Mouse (Mus musculus) neural tube, embryonic 12.5 days (tissue): ENCODE results near the gene Olfr799. TPM values are rescaled to one million over a fixed set of nuclear protein-coding genes. Genes with fewer than 3 reads are reported as not detected.

Experiments used
- ATAC-seq: fragments of 200-750 bp; cut with Nextera tagmentation; 2 replicates; pipeline ENCODE4 v1.8.0; 2017; ENCODE audit warnings: low read depth, mild to moderate bottlenecking, moderate TSS enrichment, moderate library complexity; ENCODE audit not compliant: low FRiP score
- H3K27ac ChIP-seq: fragments of 300-500 bp; sonication (generic); 2 replicates; pipeline ENCODE4 v1.5.1; 2016
- H3K27me3 ChIP-seq: fragments of 300-500 bp; sonication (generic); replicated peaks from 2 replicates; pipeline ENCODE4 v1.6.1; 2016; ENCODE audit warnings: mild to moderate bottlenecking
- H3K36me3 ChIP-seq: fragments of 300-500 bp; sonication (generic); 2 replicates; pipeline ENCODE4 v1.6.1; 2016; ENCODE audit warnings: mild to moderate bottlenecking
- H3K4me1 ChIP-seq: fragments of 300-500 bp; sonication (generic); 2 replicates; pipeline ENCODE4 v1.6.1; 2016
- H3K4me2 ChIP-seq: fragments of 300-500 bp; sonication (generic); replicated peaks from 2 replicates; pipeline ENCODE4 v1.6.1; 2016; ENCODE audit warnings: mild to moderate bottlenecking
- H3K4me3 ChIP-seq: fragments of 300-500 bp; sonication (generic); 2 replicates; pipeline ENCODE4 v1.5.1; 2016
- H3K9ac ChIP-seq: fragments of 300-500 bp; sonication (generic); 2 replicates; pipeline ENCODE4 v1.6.1; 2016; ENCODE audit warnings: mild to moderate bottlenecking
- H3K9me3 ChIP-seq: fragments of 300-500 bp; sonication (generic); 2 replicates; pipeline ENCODE4 v1.6.1; 2016; ENCODE audit warnings: mild to moderate bottlenecking
- WGBS: fragments of 180-500 bp; shearing (Covaris S2); methylation state at CpG from one replicate; pipeline ENCODE4 v1.1.7; 2016; 5-methylcytosine and 5-hydroxymethylcytosine counted together
- polyA plus RNA-seq: library from polyadenylated mRNA; unstranded; fragments of >200 nt; fragmentation: Nextera tagmentation; extraction: Ambion mirVana; gene quantifications from 2 replicates; pipeline ENCODE4 v1.2.1, GENCODE M21; 2016

Olfr799 gene
- polyA plus RNA-seq = not detected in 2 replicates

DNA sequence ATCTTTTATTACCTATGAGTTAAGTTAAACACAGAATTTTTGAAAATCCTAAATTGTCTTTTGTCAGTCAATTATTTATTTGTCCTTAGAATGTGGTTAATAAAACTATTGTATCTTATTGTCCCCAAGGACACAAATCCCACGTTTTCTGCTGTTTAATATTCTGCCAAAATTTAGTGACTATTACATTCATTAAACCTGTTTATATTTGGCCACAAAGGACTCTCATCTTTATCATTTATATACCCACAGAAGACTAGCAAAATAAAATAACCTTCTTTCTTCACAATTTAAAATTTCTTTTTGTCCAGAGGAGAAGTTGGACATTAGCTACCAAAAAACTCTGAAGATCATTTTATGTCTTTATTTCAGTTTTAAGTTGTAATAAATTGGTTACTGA is at the start of gene Olfr799:
TSS of gene Olfr799 (plus strand) at position 301 of the 400 bp plus-strand sequence.
- no peak for ATAC-seq
- H3K9ac ChIP-seq = no peak within 1 kb of the TSS
- 34% methylated on average over 1 of the region's 1 CpGs for WGBS

DNA sequence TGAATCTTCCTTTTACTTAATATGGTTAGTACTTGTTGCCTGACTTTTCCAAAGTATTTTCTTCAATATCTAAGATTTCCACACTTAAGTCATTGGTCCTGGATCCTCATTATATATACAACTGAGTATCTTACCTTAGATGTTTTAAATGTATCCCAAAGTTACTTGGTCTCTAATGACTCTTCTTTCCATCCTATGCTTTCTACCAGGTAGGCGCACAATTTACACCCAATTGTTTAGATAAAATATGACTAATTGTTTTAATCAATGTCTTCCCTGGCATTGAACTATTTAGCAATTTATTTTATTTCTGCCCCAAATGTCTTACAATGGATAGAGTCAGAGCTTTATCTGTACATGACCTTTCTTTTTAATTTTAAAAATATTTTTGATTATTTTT is 24.8 kb upstream of the Olfr799 start, which contains the start of gene Olfr796:
TSS of gene Olfr796 (minus strand) at position 101 of the 400 bp plus-strand sequence.
- H3K27ac ChIP-seq = no peak within 1 kb of the TSS
- no peaks in the 10 kb centered on the region for H3K36me3 ChIP-seq
- H3K9me3 ChIP-seq = no peaks in the 10 kb centered on the region
- H3K4me2 ChIP-seq = no peak within 1 kb of the TSS
- no peak for ATAC-seq
- H3K4me1 ChIP-seq = no peaks in the 10 kb centered on the region
- H3K9ac ChIP-seq = no peak within 1 kb of the TSS
- WGBS = 96% methylated on average over 1 of the region's 1 CpGs
- H3K4me3 ChIP-seq = no peak within 1 kb of the TSS
- no peaks in the 10 kb centered on the region for H3K27me3 ChIP-seq

More for the DNA sequence above, at the start of gene Olfr799:
- Histone ChIP-seq H3K4me3 (no peak within 1 kb of the TSS), H3K36me3 (no peaks in the 10 kb centered on the region), H3K27me3 (no peaks in the 10 kb centered on the region), H3K27ac (no peak within 1 kb of the TSS), H3K4me2 (no peak within 1 kb of the TSS), H3K4me1 (no peaks in the 10 kb centered on the region), H3K9me3 (no peaks in the 10 kb centered on the region)

DNA sequence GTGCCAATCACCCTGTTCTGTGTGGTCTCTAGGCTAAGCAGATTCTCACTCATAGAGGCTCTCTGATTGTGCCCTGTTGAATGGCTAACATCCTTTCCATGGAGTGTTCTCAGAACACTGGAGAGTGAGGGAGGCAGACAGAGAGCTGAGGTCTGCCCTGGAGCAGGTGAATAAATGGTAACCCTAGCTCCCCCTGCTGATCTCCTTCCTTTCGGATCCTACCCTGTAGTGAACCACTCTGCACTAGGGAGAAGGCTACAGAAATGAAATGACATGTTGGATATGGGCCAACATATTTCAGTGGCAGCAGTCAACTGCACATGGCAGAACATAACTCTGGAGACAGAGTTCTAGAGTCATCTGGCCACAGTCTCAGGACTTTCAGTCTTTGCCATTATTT is 15.6 kb upstream of the Olfr799 start:
- H3K9me3 ChIP-seq = no peaks in the 10 kb centered on the region
- H3K27me3 ChIP-seq = no peaks in the 10 kb centered on the region
- H3K4me2 ChIP-seq = no peak overlapping the region
- H3K27ac ChIP-seq = no peak overlapping the region
- ATAC-seq = no peak
- H3K36me3 ChIP-seq = no peaks in the 10 kb centered on the region
- no peak overlapping the region for H3K4me3 ChIP-seq
- WGBS = 39% methylated on average over 1 of the region's 1 CpGs
- H3K9ac ChIP-seq = no peak overlapping the region
- H3K4me1 ChIP-seq = no peaks in the 10 kb centered on the region

DNA sequence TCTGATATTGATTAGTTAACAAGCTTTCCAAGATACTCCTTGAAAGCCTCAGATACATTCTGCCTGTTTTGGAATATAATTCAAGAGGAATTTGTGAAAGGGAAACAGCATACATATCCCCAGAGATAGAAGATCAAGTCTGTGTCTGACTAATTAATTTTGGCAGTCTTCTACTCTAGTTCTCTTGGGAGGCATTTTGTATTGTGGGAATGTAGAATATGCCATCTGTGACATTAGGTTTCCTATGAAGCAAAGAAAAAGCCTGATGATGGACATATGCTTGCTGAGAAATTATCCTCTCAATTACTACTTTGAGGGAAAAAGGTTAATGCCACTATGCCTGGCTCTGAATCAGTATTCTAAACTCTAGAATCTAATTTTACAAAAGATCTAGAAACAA is 14.0 kb upstream of the Olfr799 start:
- Histone ChIP-seq H3K4me2 (no peak overlapping the region), H3K27me3 (no peaks in the 10 kb centered on the region), H3K4me3 (no peak overlapping the region), H3K36me3 (no peaks in the 10 kb centered on the region), H3K4me1 (no peaks in the 10 kb centered on the region), H3K27ac (no peak overlapping the region), H3K9me3 (no peaks in the 10 kb centered on the region), H3K9ac (no peak overlapping the region)
- no peak for ATAC-seq

DNA sequence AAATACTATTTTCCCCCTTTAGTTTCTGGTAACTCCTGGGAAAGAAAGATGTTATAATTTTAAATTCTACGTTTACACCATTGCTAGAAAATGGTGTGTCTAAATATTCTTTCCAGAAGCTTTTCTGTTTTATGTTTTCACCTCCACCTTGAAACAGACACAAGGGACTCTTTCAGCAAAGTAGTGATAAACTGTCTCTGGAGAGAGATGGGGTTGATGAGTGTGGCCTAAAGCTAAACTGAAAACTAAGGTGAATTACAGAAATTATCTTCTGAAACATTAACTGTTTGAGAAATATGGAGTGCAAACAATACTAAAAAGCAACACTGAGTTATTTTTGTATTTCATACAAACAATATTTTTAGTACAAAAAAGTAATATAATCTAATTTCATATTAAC is 9.4 kb upstream of the Olfr799 start, which contains the start of gene Olfr798:
TSS of gene Olfr798 (minus strand) at position 101 of the 400 bp plus-strand sequence.
- WGBS = 90% methylated on average over 1 of the region's 1 CpGs
- Histone ChIP-seq H3K9ac (no peak within 1 kb of the TSS), H3K36me3 (no peaks in the 10 kb centered on the region), H3K4me3 (no peak within 1 kb of the TSS), H3K27me3 (no peaks in the 10 kb centered on the region), H3K27ac (no peak within 1 kb of the TSS), H3K4me2 (no peak within 1 kb of the TSS), H3K4me1 (no peaks in the 10 kb centered on the region), H3K9me3 (no peaks in the 10 kb centered on the region)
- ATAC-seq = no peak

DNA sequence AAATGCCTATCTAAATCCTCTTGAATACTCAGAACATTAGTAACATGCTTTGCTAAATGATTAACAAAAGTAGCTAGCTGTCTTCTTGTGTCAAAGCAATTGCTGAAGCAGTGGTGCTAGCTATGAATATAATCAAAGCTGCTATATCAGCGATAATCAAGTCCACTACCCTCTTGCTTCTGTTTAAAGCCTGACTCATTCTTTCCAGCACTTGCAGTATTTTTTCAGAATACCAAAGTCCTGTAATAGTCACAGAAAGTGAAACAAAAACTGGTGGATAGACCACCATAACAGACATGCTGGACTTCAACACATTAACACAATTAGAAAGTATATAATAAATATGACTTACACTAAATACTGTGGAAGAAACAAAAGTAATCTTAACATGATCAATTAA is 14.5 kb downstream of the Olfr799 start:
- Histone ChIP-seq H3K27me3 (no peaks in the 10 kb centered on the region), H3K4me2 (no peak overlapping the region), H3K4me3 (no peak overlapping the region), H3K9me3 (no peaks in the 10 kb centered on the region), H3K9ac (no peak overlapping the region), H3K27ac (no peak overlapping the region), H3K36me3 (no peaks in the 10 kb centered on the region), H3K4me1 (no peaks in the 10 kb centered on the region)
- WGBS = 85% methylated on average over 1 of the region's 1 CpGs
- no peak for ATAC-seq

DNA sequence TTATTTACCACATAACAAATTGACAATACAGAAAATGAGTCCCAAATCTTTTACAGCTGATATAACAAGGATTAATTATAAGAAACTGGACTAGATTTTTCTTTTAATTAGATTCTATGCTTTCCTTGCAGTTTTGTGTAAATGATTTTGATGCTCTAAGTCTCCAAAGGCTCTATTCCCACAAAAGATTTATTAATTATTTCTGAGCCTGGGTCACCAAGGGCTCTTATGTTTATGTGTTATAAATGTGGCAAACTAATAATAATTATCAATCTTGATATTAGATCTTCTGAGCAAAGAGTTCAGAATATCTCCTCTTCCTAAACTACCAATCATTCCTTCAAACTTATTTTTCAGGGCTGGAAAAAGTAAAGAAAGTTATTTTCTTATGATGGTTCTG is 20.1 kb downstream of the Olfr799 start, which contains the start of gene Olfr800:
TSS of gene Olfr800 (plus strand) at position 301 of the 400 bp plus-strand sequence.
- Histone ChIP-seq H3K4me3 (no peak within 1 kb of the TSS), H3K4me2 (no peak within 1 kb of the TSS), H3K4me1 (no peaks in the 10 kb centered on the region), H3K9ac (no peak within 1 kb of the TSS), H3K27ac (no peak within 1 kb of the TSS), H3K27me3 (no peaks in the 10 kb centered on the region), H3K36me3 (no peaks in the 10 kb centered on the region), H3K9me3 (no peaks in the 10 kb centered on the region)
- no peak for ATAC-seq

DNA sequence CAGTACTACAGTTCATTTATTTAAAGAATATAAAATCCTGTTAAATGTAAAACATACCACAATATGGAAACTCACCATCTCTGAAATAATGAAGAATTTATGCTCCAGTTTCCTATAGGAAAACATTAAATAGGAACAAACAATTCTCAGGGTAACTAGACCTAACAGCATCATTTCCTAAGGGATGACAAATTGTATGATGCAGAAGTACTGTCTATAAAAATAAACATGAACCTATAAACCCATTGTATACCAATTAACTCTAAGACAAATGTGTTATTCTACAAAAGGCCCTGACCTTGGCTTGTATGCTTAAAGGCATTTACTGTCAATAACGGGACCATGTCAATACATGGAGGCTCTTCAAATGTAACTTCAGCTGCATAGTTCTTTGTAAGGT is 36.5 kb downstream of the Olfr799 start, which contains the start of gene Olfr801:
TSS of gene Olfr801 (minus strand) at position 101 of the 400 bp plus-strand sequence.
- Histone ChIP-seq H3K27ac (no peak within 1 kb of the TSS), H3K36me3 (no peaks in the 10 kb centered on the region), H3K27me3 (no peaks in the 10 kb centered on the region), H3K4me3 (no peak within 1 kb of the TSS), H3K9me3 (no peaks in the 10 kb centered on the region), H3K9ac (no peak within 1 kb of the TSS), H3K4me2 (no peak within 1 kb of the TSS), H3K4me1 (no peaks in the 10 kb centered on the region)
- ATAC-seq = no peak
- WGBS = 69% methylated on average over 1 of the region's 1 CpGs

DNA sequence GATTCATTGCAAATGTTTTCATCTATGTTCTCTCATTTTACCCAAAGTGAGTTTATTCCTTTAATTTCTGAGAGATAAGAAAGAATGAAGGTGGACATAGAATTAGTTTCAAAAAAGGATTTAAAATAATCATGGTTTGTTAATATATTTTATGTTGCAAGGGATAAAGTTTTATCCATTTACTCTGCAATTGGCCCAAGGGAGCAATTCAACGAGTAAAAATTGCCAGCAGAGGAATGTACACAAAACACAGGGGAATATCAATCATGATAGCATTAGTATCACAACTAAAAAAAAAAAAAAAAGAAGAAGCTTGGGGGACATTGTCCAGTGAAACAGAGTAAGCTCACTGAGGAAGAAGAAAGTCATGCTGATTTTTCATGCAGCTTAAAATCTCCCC is 50.8 kb downstream of the Olfr799 start, which contains the start of gene Olfr802:
TSS of gene Olfr802 (minus strand) at position 101 of the 400 bp plus-strand sequence.
- WGBS = 60% methylated on average over 1 of the region's 1 CpGs
- Histone ChIP-seq H3K27ac (no peak within 1 kb of the TSS), H3K4me3 (no peak within 1 kb of the TSS), H3K4me1 (no peaks in the 10 kb centered on the region), H3K4me2 (no peak within 1 kb of the TSS), H3K27me3 (no peaks in the 10 kb centered on the region), H3K9me3 (no peaks in the 10 kb centered on the region), H3K9ac (no peak within 1 kb of the TSS), H3K36me3 (no peaks in the 10 kb centered on the region)
- ATAC-seq = no peak

DNA sequence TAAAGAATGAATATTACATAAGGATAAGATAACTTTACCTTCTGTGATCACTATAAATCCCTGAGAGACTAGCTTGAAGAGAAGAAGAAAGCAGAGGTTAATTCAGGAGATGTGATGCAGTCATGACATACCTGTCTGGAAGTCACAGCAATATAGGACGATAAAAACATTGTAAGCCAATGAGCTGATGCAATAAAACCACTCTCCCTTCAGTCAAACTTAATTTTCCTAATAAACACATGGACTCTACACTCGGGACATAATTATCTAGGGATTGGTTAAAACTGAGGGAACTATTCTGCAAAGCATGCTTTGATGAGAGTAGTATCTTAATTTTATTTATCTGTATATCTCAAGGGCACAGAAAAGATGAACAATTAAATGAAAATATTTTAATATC is 56.9 kb downstream of the Olfr799 start, which contains the start of gene Olfr803:
TSS of gene Olfr803 (minus strand) at position 101 of the 400 bp plus-strand sequence.
- no peak within 1 kb of the TSS for H3K9ac ChIP-seq
- no peak within 1 kb of the TSS for H3K4me3 ChIP-seq
- WGBS = 86% methylated on average over 2 of the region's 2 CpGs
- H3K27ac ChIP-seq = no peak within 1 kb of the TSS
- H3K27me3 ChIP-seq = no peaks in the 10 kb centered on the region
- no peak within 1 kb of the TSS for H3K4me2 ChIP-seq
- H3K9me3 ChIP-seq = no peaks in the 10 kb centered on the region
- no peaks in the 10 kb centered on the region for H3K36me3 ChIP-seq
- no peaks in the 10 kb centered on the region for H3K4me1 ChIP-seq
- no peak for ATAC-seq

Other genes with a start within 250 kb of the Olfr799 start
- gene Olfr785, start 232.1 kb upstream of the Olfr799 start, polyA plus RNA-seq = not detected in 2 replicates
- not detected in 2 replicates for gene Olfr786, start 210.2 kb upstream of the Olfr799 start, polyA plus RNA-seq
- not detected in 2 replicates for gene Olfr787, start 175.6 kb upstream of the Olfr799 start, polyA plus RNA-seq
- not detected in 2 replicates for gene Olfr788, start 166.5 kb upstream of the Olfr799 start, polyA plus RNA-seq
- not detected in 2 replicates for gene Olfr789, start 152.7 kb upstream of the Olfr799 start, polyA plus RNA-seq
- gene Olfr790, start 139.0 kb upstream of the Olfr799 start, polyA plus RNA-seq = not detected in 2 replicates
- not detected in 2 replicates for gene Olfr791, start 115.7 kb upstream of the Olfr799 start, polyA plus RNA-seq
- not detected in 2 replicates for gene Olfr792, start 98.3 kb upstream of the Olfr799 start, polyA plus RNA-seq
- not detected in 2 replicates for gene Olfr794, start 69.8 kb upstream of the Olfr799 start, polyA plus RNA-seq
- not detected in 2 replicates for gene Olfr796, start 24.9 kb upstream of the Olfr799 start, polyA plus RNA-seq
- not detected in 2 replicates for gene Olfr798, start 9.6 kb upstream of the Olfr799 start, polyA plus RNA-seq
- gene Olfr800, start 20.2 kb downstream of the Olfr799 start, polyA plus RNA-seq = not detected in 2 replicates
- not detected in 2 replicates for gene Olfr801, start 36.4 kb downstream of the Olfr799 start, polyA plus RNA-seq
- gene Olfr802, start 50.7 kb downstream of the Olfr799 start, polyA plus RNA-seq = not detected in 2 replicates
- not detected in 2 replicates for gene Olfr803, start 56.8 kb downstream of the Olfr799 start, polyA plus RNA-seq
- not detected in 2 replicates for gene Olfr804, start 65.7 kb downstream of the Olfr799 start, polyA plus RNA-seq
- gene Olfr805, start 91.9 kb downstream of the Olfr799 start, polyA plus RNA-seq = not detected in 2 replicates
- gene Olfr806, start 104.4 kb downstream of the Olfr799 start, polyA plus RNA-seq = not detected in 2 replicates
- gene Olfr807, start 120.3 kb downstream of the Olfr799 start, polyA plus RNA-seq = not detected in 2 replicates
- not detected in 2 replicates for gene Olfr808, start 128.0 kb downstream of the Olfr799 start, polyA plus RNA-seq
- not detected in 2 replicates for gene Olfr809, start 137.2 kb downstream of the Olfr799 start, polyA plus RNA-seq
- gene Olfr810, start 157.4 kb downstream of the Olfr799 start, polyA plus RNA-seq = not detected in 2 replicates
- not detected in 2 replicates for gene Olfr811, start 166.9 kb downstream of the Olfr799 start, polyA plus RNA-seq
- gene Olfr812, start 208.6 kb downstream of the Olfr799 start, polyA plus RNA-seq = not detected in 2 replicates
- gene Olfr813, start 217.9 kb downstream of the Olfr799 start, polyA plus RNA-seq = not detected in 2 replicates
- not detected in 2 replicates for gene Olfr814, start 242.4 kb downstream of the Olfr799 start, polyA plus RNA-seq